Mouse (Mus musculus) kidney, adult 2 months (tissue): Measurements from ENCODE around the gene B3gat1.

Experiments
- CTCF ChIP-seq: fragments of 200-500 bp; conservative IDR thresholded peaks from 2 replicates; pipeline ENCODE4 v1.5.1; 2011; ENCODE audit warnings: low read depth, mild to moderate bottlenecking, control low read depth, low read length, moderate library complexity, mixed read lengths; ENCODE audit not compliant: insufficient read depth, insufficient read length
- POLR2A ChIP-seq: fragments of 200-500 bp; IDR thresholded peaks from one replicate; pipeline ENCODE4 v1.6.1; 2011; ENCODE audit warnings: low read depth, low read length, control low read depth

- no peak for TF ChIP-seq POLR2A
- no peak for TF ChIP-seq CTCF
Observed at GRCm38 (mm10) chr9:26742817-26743216, 9.3 kb downstream of the B3gat1 start.
